ENCODE assay signal across 9 mouse cellular contexts in the genomic region with DNA sequence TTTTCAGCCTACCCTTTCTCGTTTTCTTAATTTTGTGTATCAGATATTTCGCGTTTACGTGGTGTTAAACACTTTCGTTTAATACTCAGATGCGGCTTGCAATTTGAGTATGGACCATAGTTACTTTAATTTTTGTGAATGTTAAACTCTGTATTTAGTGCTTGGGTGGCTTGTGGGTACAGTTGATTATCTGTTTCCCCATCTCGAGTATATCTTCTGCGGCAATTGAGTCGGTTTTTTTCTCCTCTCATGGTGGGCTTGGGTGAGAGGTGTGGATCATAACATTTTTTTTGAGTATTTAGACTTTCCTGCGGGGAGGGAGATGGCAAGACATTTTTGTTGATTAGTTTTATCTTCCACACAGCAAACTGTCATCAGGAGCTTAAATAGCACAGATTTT. TPM values are rescaled to one million over a fixed set of nuclear protein-coding genes. Genes with fewer than 3 reads are reported as not detected.
A peak's percentile ranks its signal among the peaks of the same experiment; 100 is the strongest.
DNase-seq lines count a peak whose midpoint lies in the region; ATAC-seq and TF ChIP-seq lines count a peak whose summit lies in the region.
"Had no signal": no experiment of that assay in that cellular context is flagged by ENCODE, and none has a peak within 500 bp of the region (broad histone marks: within the 10 kb centered on the region; RNA-seq: fewer than 3 reads in every experiment).

No protein-coding gene starts in this region.

- H3K79me2 ChIP-seq in liver, adult 2 months (ENCODE audit: control insufficient read depth, insufficient read depth, low read length) = peaks cover 16% of the 10 kb centered on the region

- H3K9ac ChIP-seq in liver, adult 2 months (ENCODE audit: low read depth, low read length) = peak overlapping the region; percentile 75
- peak overlapping the region; percentile 99 for H3K9ac ChIP-seq in embryonic facial prominence, embryonic 14.5 days (ENCODE audit: low read depth, low read length)
- peak overlapping the region; percentile 96 for H3K9ac ChIP-seq in intestine, postnatal 0 days (ENCODE audit: low read depth, low read length)
- H3K9ac ChIP-seq in neural tube, embryonic 14.5 days (replicated peaks; ENCODE audit: low read depth, low read length) = peak overlapping the region; percentile 96

- peaks cover 34% of the 10 kb centered on the region for H3K36me3 ChIP-seq in liver, adult 2 months (ENCODE audit: control insufficient read depth, insufficient read depth, low read length)
- peaks cover 36% of the 10 kb centered on the region for H3K36me3 ChIP-seq in embryonic facial prominence, embryonic 14.5 days (ENCODE audit: control insufficient read depth, insufficient read depth, low read length)
- peaks cover 20% of the 10 kb centered on the region for H3K36me3 ChIP-seq in intestine, postnatal 0 days (ENCODE audit: control insufficient read depth, insufficient read depth)
- peaks cover 11% of the 10 kb centered on the region; the same call in 1 of the 2 replicates for H3K36me3 ChIP-seq in neural tube, embryonic 14.5 days (ENCODE audit: control insufficient read depth, insufficient read depth, low read length)

- H3K27me3 ChIP-seq in liver, adult 2 months (ENCODE audit: control insufficient read depth, insufficient read depth, low read length) = no peaks in the 10 kb centered on the region
- no peaks in the 10 kb centered on the region for H3K27me3 ChIP-seq in embryonic facial prominence, embryonic 14.5 days (replicated peaks; ENCODE audit: control insufficient read depth, insufficient read depth, low read length)
- no peaks in the 10 kb centered on the region for H3K27me3 ChIP-seq in intestine, postnatal 0 days (replicated peaks; ENCODE audit: control insufficient read depth, insufficient read depth, low read length)
- H3K27me3 ChIP-seq in neural tube, embryonic 14.5 days (ENCODE audit: control insufficient read depth, insufficient read depth, low read length) = no peaks in the 10 kb centered on the region

- ATAC-seq in embryonic facial prominence, embryonic 14.5 days (ENCODE audit: low read depth) = no peak
- ATAC-seq in intestine, postnatal 0 days = no peak
- ATAC-seq in neural tube, embryonic 14.5 days (ENCODE audit: low read depth) = no peak

- peaks cover 11% of the 10 kb centered on the region for H3K4me1 ChIP-seq in liver, adult 2 months (ENCODE audit: control insufficient read depth, insufficient read depth, low read length)
- H3K4me1 ChIP-seq in embryonic facial prominence, embryonic 14.5 days (ENCODE audit: control insufficient read depth, insufficient read depth, low read length) = peaks cover 12% of the 10 kb centered on the region
- H3K4me1 ChIP-seq in intestine, postnatal 0 days (replicated peaks; ENCODE audit: control insufficient read depth, insufficient read depth, low read length) = no peaks in the 10 kb centered on the region
- peaks cover 28% of the 10 kb centered on the region; the same call in 1 of the 2 replicates for H3K4me1 ChIP-seq in neural tube, embryonic 14.5 days (ENCODE audit: control insufficient read depth, insufficient read depth, low read length)

- TF ChIP-seq POLR2A in liver, adult 2 months (IDR thresholded peaks at IDR 0.05; ENCODE audit: extremely low read depth, insufficient read depth, low read length) = no peak

- 18% methylated on average over 10 of the region's 10 CpGs for WGBS in liver, adult 2 months
- 28% methylated on average over 10 of the region's 10 CpGs for WGBS in embryonic facial prominence, embryonic 14.5 days
- 19% methylated on average over 10 of the region's 10 CpGs for WGBS in intestine, postnatal 0 days
- 39% methylated on average over 10 of the region's 10 CpGs for WGBS in neural tube, embryonic 14.5 days

- H3K4me3 ChIP-seq in liver, adult 2 months (ENCODE audit: insufficient read depth, low read depth, low read length) = peak overlapping the region; percentile 96
- H3K4me3 ChIP-seq in embryonic facial prominence, embryonic 14.5 days (ENCODE audit: low read depth, low read length) = peak overlapping the region; percentile 99
- peak overlapping the region; percentile 93 for H3K4me3 ChIP-seq in intestine, postnatal 0 days (ENCODE audit: low read depth, low read length)
- peak overlapping the region; percentile 98 for H3K4me3 ChIP-seq in neural tube, embryonic 14.5 days (ENCODE audit: low read depth, low read length)

- H3K4me2 ChIP-seq in embryonic facial prominence, embryonic 14.5 days (ENCODE audit: low read depth, low read length) = peak overlapping the region; percentile 67
- H3K4me2 ChIP-seq in intestine, postnatal 0 days (replicated peaks; ENCODE audit: low read depth) = peak overlapping the region; percentile 72
- H3K4me2 ChIP-seq in neural tube, embryonic 14.5 days (ENCODE audit: low read depth, low read length) = peak overlapping the region; percentile 52

- no peaks in the 10 kb centered on the region for H3K9me3 ChIP-seq in embryonic facial prominence, embryonic 14.5 days (ENCODE audit: control insufficient read depth, low read length)
- no peaks in the 10 kb centered on the region for H3K9me3 ChIP-seq in intestine, postnatal 0 days (ENCODE audit: control insufficient read depth)
- no peaks in the 10 kb centered on the region for H3K9me3 ChIP-seq in neural tube, embryonic 14.5 days (ENCODE audit: control insufficient read depth, low read length)

- DNase-seq in liver, adult 2 months (ENCODE audit: extremely low read depth, low read depth, low spot score) = no peak
- DNase-seq in liver = no peak
- no peak for DNase-seq in embryonic facial prominence, embryonic 14.5 days (ENCODE audit: low spot score)
- no peak for DNase-seq in right cerebral cortex, postnatal 10 days (ENCODE audit: low spot score in 2 of 2)
- no peak for DNase-seq in gastrocnemius, postnatal 36 days
- DNase-seq in thymus, adult 18-20 months = no peak

- H3K27ac ChIP-seq in liver, adult 2 months (replicated peaks; ENCODE audit: insufficient read depth, low read depth, low read length) = peak overlapping the region; percentile 71
- peak overlapping the region; percentile 99; the same call in 1 of the 2 replicates for H3K27ac ChIP-seq in embryonic facial prominence, embryonic 14.5 days (replicated peaks; ENCODE audit: low read depth, low read length)
- H3K27ac ChIP-seq in intestine, postnatal 0 days (ENCODE audit: low read depth, low read length) = peak overlapping the region; percentile 97; the same call in 1 of the 2 replicates
- no peak overlapping the region; the same call in 1 of the 2 replicates for H3K27ac ChIP-seq in neural tube, embryonic 14.5 days (ENCODE audit: low read depth, low read length)

- no peak for TF ChIP-seq CTCF in liver, adult 2 months (IDR thresholded peaks at IDR 0.05; ENCODE audit: low read depth, low read length)
- no peak for TF ChIP-seq CTCF in intestine, postnatal 0 days (IDR thresholded peaks at IDR 0.05; ENCODE audit: low read depth)

- intact Hi-C loops in gastrocnemius, postnatal 36 days (cut with DNase I) = no loop called here

RNA-seq across cellular contexts. Expression of a gene that starts 1.4 kb away (rescaled TPM):
- total RNA-seq in liver, adult 2 months (2014; rRNA removed) = 50.6 and 60.3 TPM in 2 replicates
- 206 and 250 TPM in 2 replicates for polyA plus RNA-seq in liver, adult 2 months (2012; rRNA removed)
- 663 and 697 TPM in 2 replicates for polyA plus RNA-seq in embryonic facial prominence, embryonic 14.5 days (2014; fragmentation: Nextera tagmentation; extraction: Ambion mirVana)
- 354 and 366 TPM in 2 replicates for polyA plus RNA-seq in intestine, postnatal 0 days (2015; fragmentation: Nextera tagmentation; extraction: Ambion mirVana)
- polyA plus RNA-seq in neural tube, embryonic 14.5 days (2014; fragmentation: Nextera tagmentation; extraction: Ambion mirVana) = 591 and 602 TPM in 2 replicates
- total RNA-seq in gastrocnemius, postnatal 36 days (2021) = 10 to 100 TPM; 59.8 to 80.2 TPM

RNA-seq across cellular contexts. Expression of a gene that starts 2.0 kb away (rescaled TPM):
- total RNA-seq in liver, adult 2 months (2014; rRNA removed) = 5.1 and 9.1 TPM in 2 replicates
- polyA plus RNA-seq in liver, adult 2 months (2012; rRNA removed) = 11.9 and 16.6 TPM in 2 replicates
- 42.8 and 43.9 TPM in 2 replicates for polyA plus RNA-seq in embryonic facial prominence, embryonic 14.5 days (2014; fragmentation: Nextera tagmentation; extraction: Ambion mirVana)
- polyA plus RNA-seq in intestine, postnatal 0 days (2015; fragmentation: Nextera tagmentation; extraction: Ambion mirVana) = 100 and 109 TPM in 2 replicates
- 40.6 and 53.9 TPM in 2 replicates for polyA plus RNA-seq in neural tube, embryonic 14.5 days (2014; fragmentation: Nextera tagmentation; extraction: Ambion mirVana)
- 10 to 100 TPM; 20.7 to 25.8 TPM for total RNA-seq in gastrocnemius, postnatal 36 days (2021)

RNA-seq across cellular contexts. Expression of a gene that starts 11.0 kb away (rescaled TPM):
- total RNA-seq in liver, adult 2 months (2014; rRNA removed) = 17.8 and 18.2 TPM in 2 replicates
- polyA plus RNA-seq in liver, adult 2 months (2012; rRNA removed) = 12.2 and 12.3 TPM in 2 replicates
- 72.9 and 74.8 TPM in 2 replicates for polyA plus RNA-seq in embryonic facial prominence, embryonic 14.5 days (2014; fragmentation: Nextera tagmentation; extraction: Ambion mirVana)
- polyA plus RNA-seq in intestine, postnatal 0 days (2015; fragmentation: Nextera tagmentation; extraction: Ambion mirVana) = 44.4 and 44.7 TPM in 2 replicates
- 65.6 and 71.7 TPM in 2 replicates for polyA plus RNA-seq in neural tube, embryonic 14.5 days (2014; fragmentation: Nextera tagmentation; extraction: Ambion mirVana)
- 10 to 100 TPM; 20.4 to 20.5 TPM for total RNA-seq in gastrocnemius, postnatal 36 days (2021)

RNA-seq across cellular contexts. Expression of a gene that starts 11.2 kb away (rescaled TPM):
- total RNA-seq in liver, adult 2 months (2014; rRNA removed) = 31.7 and 31.9 TPM in 2 replicates
- polyA plus RNA-seq in liver, adult 2 months (2012; rRNA removed) = 21.0 and 30.7 TPM in 2 replicates
- 75.8 and 77.4 TPM in 2 replicates for polyA plus RNA-seq in embryonic facial prominence, embryonic 14.5 days (2014; fragmentation: Nextera tagmentation; extraction: Ambion mirVana)
- 34.1 and 37.1 TPM in 2 replicates for polyA plus RNA-seq in intestine, postnatal 0 days (2015; fragmentation: Nextera tagmentation; extraction: Ambion mirVana)
- polyA plus RNA-seq in neural tube, embryonic 14.5 days (2014; fragmentation: Nextera tagmentation; extraction: Ambion mirVana) = 67.4 and 73.3 TPM in 2 replicates
- total RNA-seq in gastrocnemius, postnatal 36 days (2021) = 10 to 100 TPM; 30.0 to 39.2 TPM

RNA-seq across cellular contexts. Expression of a gene that starts 26.4 kb away (rescaled TPM):
- 1.4 and 1.7 TPM in 2 replicates for total RNA-seq in liver, adult 2 months (2014; rRNA removed)
- 3.2 and 3.4 TPM in 2 replicates for polyA plus RNA-seq in liver, adult 2 months (2012; rRNA removed)
- 17.3 and 17.6 TPM in 2 replicates for polyA plus RNA-seq in embryonic facial prominence, embryonic 14.5 days (2014; fragmentation: Nextera tagmentation; extraction: Ambion mirVana)
- polyA plus RNA-seq in intestine, postnatal 0 days (2015; fragmentation: Nextera tagmentation; extraction: Ambion mirVana) = 33.6 and 39.4 TPM in 2 replicates
- polyA plus RNA-seq in neural tube, embryonic 14.5 days (2014; fragmentation: Nextera tagmentation; extraction: Ambion mirVana) = 29.9 and 40.4 TPM in 2 replicates
- 10 to 100 TPM; 11.4 to 12.7 TPM for total RNA-seq in gastrocnemius, postnatal 36 days (2021)
- polyA plus RNA-seq: activated CD4-positive, CD25-positive, alpha-beta regulatory T cell, adult 4 months had no signal
